Mouse (Mus musculus): ENCODE measurements around the gene Barhl2. TPM values are rescaled to one million over a fixed set of nuclear protein-coding genes. Genes with fewer than 3 reads are reported as not detected.

Barhl2 gene
- not detected in 2 replicates for polyA plus RNA-seq (2015; fragmentation: Nextera tagmentation; extraction: Ambion mirVana)

GRCm38 (mm10) chr5:106457986-106458476, at the start of gene Barhl2:
Barhl2 (minus strand) TSS chr5:106458166.

Other genes starting within 250 kb of the Barhl2 start
- gene Gm17304, start 150.9 kb upstream of the Barhl2 start, polyA plus RNA-seq (2015; fragmentation: Nextera tagmentation; extraction: Ambion mirVana) = not detected in 2 replicates
- gene Zfp644, start 239.1 kb upstream of the Barhl2 start, polyA plus RNA-seq (2015; fragmentation: Nextera tagmentation; extraction: Ambion mirVana) = 46.6 and 50.1 TPM in 2 replicates

All from adrenal gland, postnatal 0 days (tissue).